ENCODE assay signal across 28 mouse cellular contexts in genomic region chr1:194942912-194943311, GRCm38 (mm10). TPM values are rescaled to one million over a fixed set of nuclear protein-coding genes. Genes with fewer than 3 reads are reported as not detected.
DNase-seq lines count a peak whose midpoint lies in the region; ATAC-seq lines count a peak whose summit lies in the region.
"Had no signal": no experiment of that assay in that cellular context is flagged by ENCODE, and none has a peak within 500 bp of the region (broad histone marks: within the 10 kb centered on the region; RNA-seq: fewer than 3 reads in every experiment).

No protein-coding gene starts in this region.

- intact Hi-C loops in heart, postnatal 10 days (cut with DNase I), result no loop called here

- DNase-seq in heart, postnatal 10 days, result no peak
- no peak for DNase-seq in kidney, adult 18-20 months
- no peak for DNase-seq in lung, postnatal 10 days
- DNase-seq in layer of hippocampus, postnatal 25 days (ENCODE audit: extremely low spot score in 1 of 2, low spot score in 1 of 2), result no peak
- DNase-seq: adrenal gland, adult 2 months; adrenal gland, postnatal 36 days; cerebellum, adult 2 months; cerebellum, postnatal 14 days; heart, postnatal 14 days; kidney, postnatal 4 days; layer of hippocampus, postnatal 36 days; liver; right cerebral cortex, postnatal 25 days had no signal

- H3K9ac ChIP-seq in heart, embryonic 13.5 days, result no peak overlapping the region
- H3K9ac ChIP-seq in kidney, embryonic 15.5 days, result no peak overlapping the region
- H3K9ac ChIP-seq in lung, embryonic 15.5 days, result no peak overlapping the region
- H3K9ac ChIP-seq: hindbrain, embryonic 12.5 days; intestine, embryonic 15.5 days; liver, embryonic 15.5 days; stomach, embryonic 15.5 days had no signal

- no peaks in the 10 kb centered on the region for H3K9me3 ChIP-seq in heart, embryonic 13.5 days
- H3K9me3 ChIP-seq in kidney, embryonic 15.5 days (replicated peaks), result no peaks in the 10 kb centered on the region
- no peaks in the 10 kb centered on the region for H3K9me3 ChIP-seq in lung, embryonic 15.5 days
- H3K9me3 ChIP-seq: hindbrain, embryonic 12.5 days; intestine, embryonic 15.5 days; liver, embryonic 15.5 days; midbrain, embryonic 10.5 days; stomach, embryonic 15.5 days had no signal

- H3K4me3 ChIP-seq in heart, embryonic 13.5 days, result no peak overlapping the region
- no peak overlapping the region for H3K4me3 ChIP-seq in kidney, embryonic 15.5 days (replicated peaks)
- H3K4me3 ChIP-seq in lung, embryonic 15.5 days, result no peak overlapping the region
- H3K4me3 ChIP-seq: erythroblast, embryonic 14.5 days; hindbrain, embryonic 12.5 days; intestine, embryonic 15.5 days; liver, embryonic 15.5 days; midbrain, embryonic 10.5 days; stomach, embryonic 15.5 days had no signal

- H3K27ac ChIP-seq in heart, embryonic 13.5 days (replicated peaks), result no peak overlapping the region
- H3K27ac ChIP-seq in kidney, embryonic 15.5 days, result no peak overlapping the region
- no peak overlapping the region for H3K27ac ChIP-seq in lung, embryonic 15.5 days
- H3K27ac ChIP-seq: hindbrain, embryonic 12.5 days; hindbrain, postnatal 0 days; intestine, embryonic 15.5 days; liver, embryonic 15.5 days; midbrain, embryonic 10.5 days; stomach, embryonic 15.5 days had no signal

- no peak for ATAC-seq in heart, embryonic 13.5 days (ENCODE audit: extremely low read depth, insufficient number of reproducible peaks, low FRiP score, low TSS enrichment)
- no peak for ATAC-seq in kidney, embryonic 15.5 days (replicated peaks; ENCODE audit: low FRiP score)
- no peak for ATAC-seq in lung, embryonic 15.5 days (ENCODE audit: borderline replicate concordance, extremely low read depth, low FRiP score, low TSS enrichment)
- ATAC-seq: activated CD4-positive, CD25-positive, alpha-beta regulatory T cell, adult 4 months; CD4-positive, CD25-positive, alpha-beta regulatory T cell, adult 4 months; forebrain, embryonic 16.5 days; hindbrain, postnatal 0 days; intestine, embryonic 15.5 days; lung, postnatal 0 days; midbrain, embryonic 16.5 days had no signal

- H3K36me3 ChIP-seq in heart, embryonic 13.5 days, result no peaks in the 10 kb centered on the region
- H3K36me3 ChIP-seq in kidney, embryonic 15.5 days, result no peaks in the 10 kb centered on the region
- no peaks in the 10 kb centered on the region for H3K36me3 ChIP-seq in lung, embryonic 15.5 days
- H3K36me3 ChIP-seq: hindbrain, embryonic 12.5 days; intestine, embryonic 15.5 days; liver, embryonic 15.5 days; midbrain, embryonic 10.5 days; stomach, embryonic 15.5 days had no signal

- H3K27me3 ChIP-seq in heart, embryonic 13.5 days (replicated peaks), result peaks cover 18% of the 10 kb centered on the region
- peaks cover 17% of the 10 kb centered on the region for H3K27me3 ChIP-seq in kidney, embryonic 15.5 days
- peaks cover 9% of the 10 kb centered on the region for H3K27me3 ChIP-seq in lung, embryonic 15.5 days

- H3K4me2 ChIP-seq in heart, embryonic 13.5 days, result peak overlapping the region; percentile 74
- peak overlapping the region; percentile 29; the same call in 1 of the 2 replicates for H3K4me2 ChIP-seq in kidney, embryonic 15.5 days
- H3K4me2 ChIP-seq in lung, embryonic 15.5 days, result peak overlapping the region; percentile 71
- H3K4me2 ChIP-seq: hindbrain, embryonic 12.5 days; intestine, embryonic 15.5 days; liver, embryonic 15.5 days; stomach, embryonic 15.5 days had no signal

- peaks cover 21% of the 10 kb centered on the region for H3K4me1 ChIP-seq in heart, embryonic 13.5 days
- peaks cover 9% of the 10 kb centered on the region for H3K4me1 ChIP-seq in kidney, embryonic 15.5 days
- H3K4me1 ChIP-seq in lung, embryonic 15.5 days, result peaks cover 7% of the 10 kb centered on the region; the same call in 1 of the 2 replicates
- H3K4me1 ChIP-seq: intestine, embryonic 15.5 days; liver, embryonic 15.5 days had no signal

RNA-seq across cellular contexts. Expression of gene Cd34, which starts 4.3 kb away (rescaled TPM):
- 84.7 and 88.1 TPM in 2 replicates for polyA plus RNA-seq in heart, embryonic 13.5 days (2015; fragmentation: Nextera tagmentation; extraction: Ambion mirVana)
- 100 to 1,000 TPM; 289 to 314 TPM for total RNA-seq in heart, postnatal 10 days (2021)
- 95.6 TPM in 2 replicates for polyA plus RNA-seq in kidney, embryonic 15.5 days (2015; fragmentation: Nextera tagmentation; extraction: Ambion mirVana)
- polyA plus RNA-seq in lung, embryonic 15.5 days (2015; fragmentation: Nextera tagmentation; extraction: Ambion mirVana), result 179 and 183 TPM in 2 replicates
- 10 to 100 TPM; 29.8 to 35.4 TPM for total RNA-seq in layer of hippocampus, postnatal 25 days (2021)
